Mouse (Mus musculus) lung, postnatal 25 days (tissue): ENCODE results near the gene Olfr1311.
"Not testable (repeated sequence)": the region's sequence is repeated elsewhere in the genome, so short reads cannot be mapped to it uniquely, and the experiment has no call there.

Experiments
- DNase-seq: peaks from one replicate; pipeline ENCODE4 v3.0.0; 2022; ENCODE audit warnings: low spot score

Gene Olfr1311

GRCm38 (mm10) chr2:112024312-112024711 is at the start of gene Olfr1311:
Olfr1311 (minus strand) TSS chr2:112024412.
- no peak for DNase-seq

DNA sequence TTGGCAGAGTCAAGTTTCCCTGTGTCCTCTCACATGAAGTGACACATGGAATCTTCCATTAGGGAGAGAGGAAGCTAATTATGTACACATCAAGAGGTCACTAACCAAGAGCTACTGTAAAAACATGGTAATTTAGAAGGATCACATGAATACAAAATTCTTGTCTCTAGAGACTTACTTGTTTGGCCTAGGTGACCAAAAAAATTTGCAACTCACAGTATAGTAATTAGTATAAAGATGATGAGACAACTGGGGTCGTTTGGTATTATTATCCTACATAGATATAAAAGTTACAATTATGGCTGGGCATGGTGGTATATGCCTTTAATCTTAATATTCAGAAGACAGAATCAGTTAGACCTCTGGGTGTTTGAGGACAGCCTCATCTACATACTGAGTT is 25.9 kb upstream of the Olfr1311 start, which contains the start of gene Olfr1312:
Gene Olfr1312 (minus strand): TSS at position 101 of the 400 bp plus-strand sequence.
- DNase-seq = no peak

GRCm38 (mm10) chr2:112026971-112027370 is 2.8 kb upstream of the Olfr1311 start:
- not testable (repeated sequence) for DNase-seq

- DNase-seq = no peak
Observed at GRCm38 (mm10) chr2:112014900-112015299, 9.3 kb downstream of the Olfr1311 start.

- no peak for DNase-seq
Observed at GRCm38 (mm10) chr2:112012608-112013007, 11.6 kb downstream of the Olfr1311 start, which contains the start of gene Olfr1310. Olfr1310 (minus strand) TSS chr2:112012708.

DNA sequence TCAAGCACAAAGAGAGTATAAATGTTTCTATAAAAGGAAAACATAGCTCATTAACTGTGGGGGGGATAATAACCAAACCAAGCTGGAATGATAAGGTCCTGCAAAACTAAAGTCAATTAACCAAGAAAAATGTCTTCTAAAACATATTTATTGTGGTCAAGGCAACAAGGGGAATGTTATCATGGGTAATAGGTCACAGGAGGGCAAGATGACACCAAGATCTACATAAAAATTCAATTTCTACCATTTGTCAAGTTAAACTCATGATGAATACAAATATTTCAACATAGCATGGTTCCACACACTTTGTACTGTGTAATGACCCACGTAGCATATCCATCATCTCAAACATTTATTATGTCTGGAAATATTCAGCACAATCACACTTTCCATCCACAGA is 34.0 kb downstream of the Olfr1311 start, which contains the start of gene Olfr1309:
Gene Olfr1309 (minus strand): TSS at position 101 of the 400 bp plus-strand sequence.
- DNase-seq = no peak
